Mouse (Mus musculus) hindbrain, embryonic 10.5 days (tissue): ENCODE measurements around the gene Gm20683. TPM values are rescaled to one million over a fixed set of nuclear protein-coding genes. Genes with fewer than 3 reads are reported as not detected.

Experiments used
- DNase-seq: peaks from one replicate; pipeline ENCODE4 v3.0.0-alpha.2; 2017; ENCODE audit warnings: low spot score
- H3K27ac ChIP-seq: fragments of 300-500 bp; sonication (generic); 2 replicates; pipeline ENCODE4 v1.5.1; 2016; ENCODE audit warnings: mild to moderate bottlenecking, moderate library complexity
- H3K27me3 ChIP-seq: fragments of 300-500 bp; sonication (generic); 2 replicates; pipeline ENCODE4 v1.6.1; 2016; ENCODE audit warnings: mild to moderate bottlenecking; ENCODE audit not compliant: poor library complexity, insufficient read depth, severe bottlenecking
- H3K36me3 ChIP-seq: fragments of 300-500 bp; sonication (generic); 2 replicates; pipeline ENCODE4 v1.6.1; 2016; ENCODE audit warnings: mild to moderate bottlenecking, moderate library complexity
- H3K4me1 ChIP-seq: fragments of 300-500 bp; sonication (generic); replicated peaks from 2 replicates; pipeline ENCODE4 v1.6.1; 2016; ENCODE audit warnings: mild to moderate bottlenecking
- H3K4me3 ChIP-seq: fragments of 300-500 bp; sonication (generic); 2 replicates; pipeline ENCODE4 v1.5.1; 2016; ENCODE audit warnings: mild to moderate bottlenecking, moderate library complexity
- H3K9me3 ChIP-seq: fragments of 300-500 bp; sonication (generic); 2 replicates; pipeline ENCODE4 v1.6.1; 2016; ENCODE audit warnings: mild to moderate bottlenecking, moderate library complexity
- WGBS: fragments of 180-500 bp; shearing (Covaris S2); methylation state at CpG from one replicate; pipeline ENCODE4 v1.1.7; 2016; 5-methylcytosine and 5-hydroxymethylcytosine counted together
- polyA plus RNA-seq: library from polyadenylated mRNA; unstranded; fragments of >200 nt; fragmentation: Nextera tagmentation; extraction: Ambion mirVana; gene quantifications from 2 replicates; pipeline ENCODE4 v1.2.1, GENCODE M21; 2016

The Gm20683 gene
- polyA plus RNA-seq, 1 experiment from 2014 or later, result 3.1 TPM

GRCm38 (mm10) chr17:25869954-25870353, 28.4 kb upstream of the Gm20683 start:
- 84% methylated on average over 2 of the region's 2 CpGs for WGBS
- Histone ChIP-seq H3K27ac (no peak overlapping the region), H3K4me3 (no peak overlapping the region), H3K27me3 (0 out of 2 replicates have a peak, but pooled peaks cover 2% of the 10 kb centered on the region), H3K9me3 (no peaks in the 10 kb centered on the region), H3K36me3 (no peaks in the 10 kb centered on the region), H3K4me1 (peaks cover 45% of the 10 kb centered on the region)
- DNase-seq, result no peak

DNA sequence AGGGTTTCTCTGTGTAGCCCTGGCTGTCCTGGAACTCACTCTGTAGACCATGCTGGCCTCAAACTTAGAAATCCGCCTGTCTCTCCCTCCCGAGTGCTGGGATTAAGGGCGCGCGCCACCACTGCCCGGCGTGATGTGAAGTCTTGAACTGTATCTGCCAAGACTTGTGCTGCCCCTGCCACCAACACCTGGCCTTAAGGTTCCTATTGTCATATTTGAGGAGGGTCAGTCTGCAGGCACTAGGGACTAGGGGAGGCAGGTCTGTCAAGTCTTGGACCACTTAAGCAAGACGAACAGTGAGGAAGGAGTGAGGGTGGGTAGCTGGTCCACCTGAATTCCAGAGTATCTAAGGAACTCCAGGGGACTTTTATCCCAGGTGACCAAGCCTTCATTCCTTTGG, 27.9 kb upstream of the Gm20683 start:
- Histone ChIP-seq H3K9me3 (no peaks in the 10 kb centered on the region), H3K4me3 (no peak overlapping the region), H3K27ac (no peak overlapping the region), H3K27me3 (0 out of 2 replicates have a peak, but pooled peaks cover 2% of the 10 kb centered on the region), H3K4me1 (peaks cover 44% of the 10 kb centered on the region), H3K36me3 (no peaks in the 10 kb centered on the region)
- 91% methylated on average over 8 of the region's 8 CpGs for WGBS
- no peak for DNase-seq

DNA sequence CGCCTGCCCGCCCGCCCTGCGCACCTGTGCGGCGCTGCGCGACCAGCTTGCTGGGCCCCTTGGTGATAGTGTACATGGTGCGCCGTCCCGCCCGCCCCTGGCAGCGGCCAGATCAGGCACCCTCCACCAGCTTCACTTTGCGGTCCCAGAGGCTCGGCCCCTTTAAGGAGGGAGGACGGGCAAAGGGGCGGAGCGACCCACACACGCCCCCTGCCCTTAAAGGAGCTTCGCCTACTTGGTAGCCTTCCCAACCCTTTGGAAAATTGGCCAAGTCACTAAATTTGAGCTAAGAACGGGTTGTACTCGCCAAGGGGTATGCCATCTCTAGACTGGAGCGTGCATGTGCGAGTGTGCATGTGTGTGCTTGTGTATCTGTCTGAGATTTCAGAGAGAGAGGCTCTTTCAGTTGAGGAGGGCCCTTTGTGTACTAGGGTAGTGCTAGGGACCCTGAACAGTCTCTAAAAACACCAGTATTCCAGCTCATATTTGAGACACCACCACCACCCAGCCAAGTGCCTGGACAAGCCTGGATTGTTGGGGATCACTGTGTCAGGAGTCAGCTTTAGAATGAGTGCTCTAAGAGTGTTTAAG, 27.1 kb upstream of the Gm20683 start, which contains the start of gene Mcrip2:
Mcrip2 (minus strand) TSS at position 164 of the 591 bp plus-strand sequence.
- 0 out of 2 replicates have a peak, but pooled peaks cover 2% of the 10 kb centered on the region for H3K27me3 ChIP-seq
- peaks cover 36% of the 10 kb centered on the region for H3K4me1 ChIP-seq
- H3K27ac ChIP-seq, result peak within 1 kb of the TSS; percentile 85
- DNase-seq, result peak; percentile 80
- H3K36me3 ChIP-seq, result no peaks in the 10 kb centered on the region
- WGBS, result under 1% methylated on average over 24 of the region's 24 CpGs
- H3K4me3 ChIP-seq, result peak within 1 kb of the TSS; percentile 90
- H3K9me3 ChIP-seq, result no peaks in the 10 kb centered on the region

- no peaks in the 10 kb centered on the region for H3K9me3 ChIP-seq
- H3K27me3 ChIP-seq, result 0 out of 2 replicates have a peak, but pooled peaks cover 2% of the 10 kb centered on the region
- peaks cover 32% of the 10 kb centered on the region for H3K4me1 ChIP-seq
- WGBS, result 1% methylated on average over 42 of the region's 42 CpGs
- peak overlapping the region; percentile 90 for H3K4me3 ChIP-seq
- DNase-seq, result peak; percentile 66
- peak overlapping the region; percentile 85 for H3K27ac ChIP-seq
- no peaks in the 10 kb centered on the region for H3K36me3 ChIP-seq
Measured at GRCm38 (mm10) chr17:25867836-25868600, 26.5 kb upstream of the Gm20683 start.

GRCm38 (mm10) chr17:25867509-25867835, 25.9 kb upstream of the Gm20683 start:
- 17% methylated on average over 7 of the region's 7 CpGs for WGBS
- DNase-seq, result no peak

DNA sequence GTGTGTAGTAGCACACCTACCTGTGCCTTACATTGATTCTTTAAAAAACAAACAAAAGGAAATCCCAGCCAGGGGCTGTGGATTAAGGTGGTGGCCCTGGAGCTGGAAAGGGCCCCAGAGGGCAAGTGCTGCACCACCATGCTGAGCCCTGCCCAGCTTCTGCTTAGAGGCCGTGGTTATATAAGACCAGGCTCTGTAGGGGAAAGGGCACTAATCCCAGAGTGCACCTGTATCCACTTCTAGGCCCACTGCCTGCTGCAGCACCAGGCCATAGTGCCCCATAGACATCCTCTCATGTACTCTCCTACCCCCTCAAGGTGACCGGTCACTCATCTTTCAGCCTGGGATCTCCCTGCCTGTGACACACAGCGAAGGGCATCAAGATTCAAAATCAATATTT, 24.6 kb upstream of the Gm20683 start:
- WGBS, result 93% methylated on average over 3 of the region's 3 CpGs
- Histone ChIP-seq H3K27ac (no peak overlapping the region), H3K36me3 (no peaks in the 10 kb centered on the region), H3K27me3 (0 out of 2 replicates have a peak, but pooled peaks cover 2% of the 10 kb centered on the region), H3K4me3 (no peak overlapping the region; the same call in 1 of the 2 replicates), H3K9me3 (no peaks in the 10 kb centered on the region), H3K4me1 (peaks cover 41% of the 10 kb centered on the region)
- no peak for DNase-seq

More at GRCm38 (mm10) chr17:25867509-25867835, 25.9 kb upstream of the Gm20683 start:
- Histone ChIP-seq H3K9me3 (no peaks in the 10 kb centered on the region), H3K27me3 (0 out of 2 replicates have a peak, but pooled peaks cover 2% of the 10 kb centered on the region), H3K36me3 (no peaks in the 10 kb centered on the region), H3K4me1 (peaks cover 29% of the 10 kb centered on the region), H3K27ac (peak overlapping the region; percentile 85; the same call in 1 of the 2 replicates), H3K4me3 (peak overlapping the region; percentile 90)

DNA sequence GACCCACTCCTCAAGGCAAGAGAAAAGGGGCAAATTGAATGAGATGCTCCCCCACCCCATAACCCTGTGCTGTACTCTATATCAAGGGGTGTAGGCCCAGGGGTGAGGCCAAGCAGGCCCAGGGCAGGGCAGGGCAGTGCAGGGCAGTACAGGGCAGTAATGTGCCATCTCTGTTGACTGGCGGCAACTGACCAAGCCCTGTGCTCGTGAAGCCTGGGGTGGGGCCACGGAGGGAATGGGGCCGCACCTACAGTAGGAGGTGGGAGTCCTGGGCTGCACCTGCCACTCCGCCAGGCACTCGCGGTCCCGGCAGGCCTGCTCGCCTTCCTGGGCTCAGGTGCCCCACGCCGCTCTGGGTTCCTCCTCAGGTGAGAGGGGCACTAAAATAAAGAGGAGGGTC, 23.7 kb upstream of the Gm20683 start:
- Histone ChIP-seq H3K36me3 (no peaks in the 10 kb centered on the region), H3K9me3 (no peaks in the 10 kb centered on the region), H3K4me1 (peaks cover 49% of the 10 kb centered on the region), H3K27me3 (0 out of 2 replicates have a peak, but pooled peaks cover 2% of the 10 kb centered on the region), H3K27ac (no peak overlapping the region), H3K4me3 (no peak overlapping the region)
- WGBS, result 89% methylated on average over 11 of the region's 11 CpGs
- DNase-seq, result no peak

GRCm38 (mm10) chr17:25864311-25864710, 22.7 kb upstream of the Gm20683 start:
- Histone ChIP-seq H3K27me3 (0 out of 2 replicates have a peak, but pooled peaks cover 2% of the 10 kb centered on the region), H3K9me3 (no peaks in the 10 kb centered on the region), H3K36me3 (peaks cover under 1% of the 10 kb centered on the region; the same call in 1 of the 2 replicates), H3K4me1 (peaks cover 58% of the 10 kb centered on the region), H3K27ac (no peak overlapping the region), H3K4me3 (no peak overlapping the region; the same call in 1 of the 2 replicates)
- no peak for DNase-seq
- 90% methylated on average over 14 of the region's 14 CpGs for WGBS

GRCm38 (mm10) chr17:25863681-25864080, 22.1 kb upstream of the Gm20683 start:
- H3K27ac ChIP-seq, result no peak overlapping the region
- DNase-seq, result no peak
- no peak overlapping the region for H3K4me3 ChIP-seq
- no peaks in the 10 kb centered on the region for H3K9me3 ChIP-seq
- H3K36me3 ChIP-seq, result peaks cover 7% of the 10 kb centered on the region; the same call in 1 of the 2 replicates
- peaks cover 55% of the 10 kb centered on the region for H3K4me1 ChIP-seq
- 92% methylated on average over 6 of the region's 6 CpGs for WGBS
- 0 out of 2 replicates have a peak, but pooled peaks cover 2% of the 10 kb centered on the region for H3K27me3 ChIP-seq

GRCm38 (mm10) chr17:25861704-25862612, 20.4 kb upstream of the Gm20683 start:
- Histone ChIP-seq H3K27ac (peak overlapping the region; percentile 96), H3K4me1 (peaks cover 38% of the 10 kb centered on the region), H3K4me3 (peak overlapping the region; percentile 82), H3K9me3 (no peaks in the 10 kb centered on the region), H3K27me3 (no peaks in the 10 kb centered on the region), H3K36me3 (peaks cover 16% of the 10 kb centered on the region)
- 16% methylated on average over 6 of the region's 6 CpGs for WGBS
- DNase-seq, result no peak

DNA sequence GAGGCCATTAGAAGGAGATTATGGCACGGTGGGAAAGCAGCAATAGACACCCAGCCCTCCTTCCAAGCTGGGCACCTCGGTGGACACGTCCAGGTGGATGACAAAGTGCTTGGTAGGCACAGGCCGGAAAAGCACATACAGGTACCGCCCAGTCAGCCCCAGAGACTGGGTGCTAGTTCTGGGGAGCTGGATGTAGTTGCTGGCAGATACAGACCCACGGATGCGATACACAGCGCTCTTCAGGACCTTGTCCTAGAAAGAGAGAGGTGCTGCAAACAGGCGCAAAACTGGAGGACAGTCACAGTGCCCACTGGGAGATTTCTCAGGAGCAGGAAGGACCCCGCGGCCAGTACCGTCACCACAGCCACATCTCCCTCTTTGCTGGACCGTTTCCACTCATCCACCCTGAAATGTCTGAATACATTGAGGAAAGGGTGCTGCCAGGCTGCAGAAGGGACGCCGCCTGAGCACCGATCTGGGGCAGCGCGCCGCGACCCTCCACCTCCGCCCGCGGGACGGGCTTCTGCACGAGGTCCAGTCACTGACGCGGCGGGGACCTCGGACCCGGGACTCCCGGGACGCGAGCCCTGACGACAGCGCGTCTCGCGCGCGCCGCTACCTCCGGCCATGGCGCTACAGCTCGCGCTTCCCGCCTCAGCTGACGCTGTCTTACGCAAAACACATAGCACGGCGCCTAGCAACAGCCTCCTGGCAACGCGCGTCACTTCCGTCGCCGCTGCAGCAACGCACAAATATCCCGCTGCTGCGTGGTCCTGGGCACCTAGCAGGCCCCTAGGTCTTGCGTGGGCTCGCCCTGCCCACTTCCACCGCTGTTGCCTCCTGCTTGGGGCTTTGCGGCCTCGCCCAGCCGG, 19.5 kb upstream of the Gm20683 start, which contains the start of gene Wdr90:
Wdr90 (minus strand) TSS at position 670 of the 872 bp plus-strand sequence.
- WGBS, result 3% methylated on average over 65 of the region's 65 CpGs
- H3K27ac ChIP-seq, result peak within 1 kb of the TSS; percentile 96
- peaks cover 20% of the 10 kb centered on the region for H3K36me3 ChIP-seq
- H3K27me3 ChIP-seq, result no peaks in the 10 kb centered on the region
- H3K9me3 ChIP-seq, result no peaks in the 10 kb centered on the region
- H3K4me1 ChIP-seq, result peaks cover 34% of the 10 kb centered on the region
- peak; percentile 93 for DNase-seq
- peak within 1 kb of the TSS; percentile 82 for H3K4me3 ChIP-seq
